Mouse (Mus musculus): ENCODE measurements around the gene 4930558K02Rik. TPM values are rescaled to one million over a fixed set of nuclear protein-coding genes. Genes with fewer than 3 reads are reported as not detected.

Gene 4930558K02Rik
- polyA plus RNA-seq, 1 experiment from 2014 or later: not detected

DNA sequence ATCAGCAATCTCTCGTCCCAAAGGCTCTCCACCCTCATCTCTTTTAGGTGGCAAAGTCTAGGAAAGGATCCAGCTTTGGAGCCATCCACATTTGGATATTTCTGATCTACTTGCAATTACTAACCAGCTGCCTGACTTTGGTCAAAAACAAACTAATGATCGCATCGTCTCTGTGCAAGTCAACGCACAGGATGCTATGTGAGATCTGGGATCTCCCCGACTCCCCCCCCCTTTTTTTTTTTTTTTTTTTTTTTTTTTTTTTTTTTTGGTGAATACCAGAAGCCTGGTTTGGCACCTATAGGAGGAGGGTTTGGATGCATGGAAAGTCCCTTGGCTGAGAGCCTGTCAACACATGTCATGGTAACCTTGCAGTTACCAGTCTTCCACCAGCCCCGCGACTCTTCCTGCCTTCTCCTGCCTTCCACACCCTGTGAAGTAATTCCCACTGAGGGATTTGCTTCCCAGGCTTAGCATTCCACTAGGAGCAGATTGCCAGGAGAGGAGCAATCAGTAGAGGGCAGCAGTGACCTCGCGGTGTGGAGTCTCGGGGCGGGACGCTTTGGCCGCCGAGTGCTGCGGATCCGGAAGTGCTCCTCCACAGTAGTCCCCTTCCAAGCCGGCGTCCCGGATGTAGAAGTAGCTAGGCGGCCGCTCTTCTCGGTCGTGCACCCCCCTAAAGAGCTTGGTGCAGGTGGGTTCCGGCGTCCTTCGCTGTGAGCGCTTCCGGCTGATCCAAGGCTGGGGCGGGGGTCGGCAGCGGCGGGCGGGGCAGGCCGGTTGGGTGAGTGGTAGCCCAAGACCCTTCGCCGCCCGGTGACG lies 10.6 kb downstream of the 4930558K02Rik start, which contains the start of gene Pigc:
Gene Pigc (plus strand): TSS at position 598 of the 819 bp plus-strand sequence.
- no peaks in the 10 kb centered on the region for H3K27me3 ChIP-seq (ENCODE audit: insufficient read depth, low read length)
- H3K4me1 ChIP-seq (ENCODE audit: insufficient read depth): no peaks in the 10 kb centered on the region
- peaks cover 6% of the 10 kb centered on the region for H3K36me3 ChIP-seq (ENCODE audit: insufficient read depth)
- DNase-seq: peak; percentile 98
- peak; percentile 90 for TF ChIP-seq CTCF (IDR thresholded peaks at IDR 0.05; ENCODE audit: low read depth)
- H3K4me3 ChIP-seq (ENCODE audit: low read depth, low read length): peak within 1 kb of the TSS; percentile 71
- 2% methylated on average over 38 of the region's 38 CpGs for WGBS
- H3K9ac ChIP-seq: peak within 1 kb of the TSS; percentile 72
- peak within 1 kb of the TSS; percentile 77; the same call in 1 of the 2 replicates for H3K27ac ChIP-seq (ENCODE audit: low read depth)
- ATAC-seq (ENCODE audit: insufficient read depth): peak; percentile 99
- H3K4me2 ChIP-seq: peak within 1 kb of the TSS; percentile 64
- H3K9me3 ChIP-seq (ENCODE audit: low read depth, low read length): no peaks in the 10 kb centered on the region

- 58% methylated on average over 2 of the region's 2 CpGs for WGBS
These were observed 11.5 kb downstream of the 4930558K02Rik start for GRCm38 (mm10) chr1:161967936-161968335.

GRCm38 (mm10) chr1:161962465-161963377 lies 16.7 kb downstream of the 4930558K02Rik start:
- 43% methylated on average over 3 of the region's 3 CpGs for WGBS
- peak; percentile 76 for TF ChIP-seq CTCF (IDR thresholded peaks at IDR 0.05; ENCODE audit: low read depth)
- ATAC-seq (ENCODE audit: insufficient read depth) (peak; percentile 79), DNase-seq (peak; percentile 70)
- Histone ChIP-seq H3K27me3 (ENCODE audit: insufficient read depth, low read length) (no peaks in the 10 kb centered on the region), H3K27ac (ENCODE audit: low read depth) (peak overlapping the region; percentile 38; the same call in 1 of the 2 replicates), H3K36me3 (ENCODE audit: insufficient read depth) (no peaks in the 10 kb centered on the region), H3K9ac (no peak overlapping the region), H3K4me3 (ENCODE audit: low read depth, low read length) (no peak overlapping the region), H3K9me3 (ENCODE audit: low read depth, low read length) (no peaks in the 10 kb centered on the region), H3K4me2 (no peak overlapping the region), H3K4me1 (ENCODE audit: insufficient read depth) (no peaks in the 10 kb centered on the region)

More at GRCm38 (mm10) chr1:161967936-161968335, 11.5 kb downstream of the 4930558K02Rik start:
- no peak for ATAC-seq (ENCODE audit: insufficient read depth)
- Histone ChIP-seq H3K9ac (no peak overlapping the region), H3K4me2 (no peak overlapping the region), H3K4me3 (ENCODE audit: low read depth, low read length) (no peak overlapping the region), H3K27me3 (ENCODE audit: insufficient read depth, low read length) (no peaks in the 10 kb centered on the region), H3K27ac (ENCODE audit: low read depth) (no peak overlapping the region), H3K36me3 (ENCODE audit: insufficient read depth) (peaks cover 6% of the 10 kb centered on the region), H3K4me1 (ENCODE audit: insufficient read depth) (no peaks in the 10 kb centered on the region), H3K9me3 (ENCODE audit: low read depth, low read length) (no peaks in the 10 kb centered on the region)
- no peak for TF ChIP-seq CTCF (IDR thresholded peaks at IDR 0.05; ENCODE audit: low read depth)
- no peak for DNase-seq

GRCm38 (mm10) chr1:161957964-161958950 lies 21.2 kb downstream of the 4930558K02Rik start:
- H3K4me1 ChIP-seq (ENCODE audit: insufficient read depth): no peaks in the 10 kb centered on the region
- DNase-seq (no peak), ATAC-seq (ENCODE audit: insufficient read depth) (no peak)
- no peak overlapping the region for H3K4me2 ChIP-seq
- H3K36me3 ChIP-seq (ENCODE audit: insufficient read depth): no peaks in the 10 kb centered on the region
- no peak overlapping the region for H3K4me3 ChIP-seq (ENCODE audit: low read depth, low read length)
- no peak for TF ChIP-seq CTCF (IDR thresholded peaks at IDR 0.05; ENCODE audit: low read depth)
- H3K9me3 ChIP-seq (ENCODE audit: low read depth, low read length): no peaks in the 10 kb centered on the region
- H3K27ac ChIP-seq (ENCODE audit: low read depth): no peak overlapping the region
- H3K9ac ChIP-seq: no peak overlapping the region
- WGBS: 67% methylated on average over 19 of the region's 19 CpGs
- H3K27me3 ChIP-seq (ENCODE audit: insufficient read depth, low read length): no peaks in the 10 kb centered on the region

DNA sequence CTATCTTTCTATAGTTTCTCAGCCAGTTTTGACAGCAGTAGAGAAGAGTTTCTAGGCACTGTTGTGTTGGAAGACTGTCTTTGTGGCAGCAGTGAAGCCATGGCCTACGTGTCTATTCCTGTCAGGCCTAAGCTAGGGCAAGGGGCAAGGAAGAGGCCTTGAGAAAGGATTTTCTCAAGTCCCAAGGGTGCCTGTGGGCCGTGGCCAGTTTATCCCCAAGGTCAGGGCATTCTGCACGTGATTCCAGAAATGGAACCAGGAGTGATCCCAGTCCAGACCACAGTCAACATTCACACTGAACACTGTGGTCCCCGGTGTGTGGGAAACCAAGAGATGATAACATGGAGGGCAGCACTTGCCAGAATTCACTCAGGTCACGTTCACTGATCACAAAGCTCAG lies 23.6 kb downstream of the 4930558K02Rik start:
- no peak overlapping the region for H3K27ac ChIP-seq (ENCODE audit: low read depth)
- no peak overlapping the region for H3K9ac ChIP-seq
- WGBS: 61% methylated on average over 5 of the region's 5 CpGs
- H3K36me3 ChIP-seq (ENCODE audit: insufficient read depth): no peaks in the 10 kb centered on the region
- ATAC-seq (ENCODE audit: insufficient read depth) (no peak), DNase-seq (no peak)
- no peak overlapping the region for H3K4me2 ChIP-seq
- no peaks in the 10 kb centered on the region for H3K9me3 ChIP-seq (ENCODE audit: low read depth, low read length)
- H3K4me1 ChIP-seq (ENCODE audit: insufficient read depth): no peaks in the 10 kb centered on the region
- no peak overlapping the region for H3K4me3 ChIP-seq (ENCODE audit: low read depth, low read length)
- no peaks in the 10 kb centered on the region for H3K27me3 ChIP-seq (ENCODE audit: insufficient read depth, low read length)
- no peak for TF ChIP-seq CTCF (IDR thresholded peaks at IDR 0.05; ENCODE audit: low read depth)

DNA sequence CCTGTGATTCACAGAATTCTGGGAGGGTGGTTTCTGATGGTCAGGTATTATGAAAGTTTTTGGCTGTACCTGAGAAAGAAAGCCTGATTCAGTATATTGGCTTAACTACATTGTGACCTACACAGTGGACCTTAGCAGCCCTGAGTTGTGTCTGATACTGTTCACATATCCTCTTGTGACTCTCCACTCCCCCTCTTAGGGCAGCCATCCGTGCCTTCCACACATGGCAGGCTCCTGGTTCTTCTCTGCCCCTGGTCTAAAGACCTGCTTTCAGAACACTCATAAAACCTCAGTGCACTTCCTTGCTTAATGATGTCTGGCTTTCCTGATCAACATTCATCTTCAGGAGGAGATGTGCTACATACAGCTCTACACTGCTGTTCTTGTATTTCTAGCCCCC lies 26.8 kb downstream of the 4930558K02Rik start:
- Histone ChIP-seq H3K9ac (no peak overlapping the region), H3K9me3 (ENCODE audit: low read depth, low read length) (no peaks in the 10 kb centered on the region), H3K4me1 (ENCODE audit: insufficient read depth) (no peaks in the 10 kb centered on the region), H3K27me3 (ENCODE audit: insufficient read depth, low read length) (no peaks in the 10 kb centered on the region), H3K4me3 (ENCODE audit: low read depth, low read length) (no peak overlapping the region), H3K27ac (ENCODE audit: low read depth) (no peak overlapping the region), H3K4me2 (no peak overlapping the region), H3K36me3 (ENCODE audit: insufficient read depth) (no peaks in the 10 kb centered on the region)
- WGBS: 42% methylated on average over 1 of the region's 1 CpGs
- ATAC-seq (ENCODE audit: insufficient read depth) (no peak), DNase-seq (no peak)
- no peak for TF ChIP-seq CTCF (IDR thresholded peaks at IDR 0.05; ENCODE audit: low read depth)

All from lung, embryonic 14.5 days (tissue).